Mouse (Mus musculus) embryonic facial prominence, embryonic 15.5 days (tissue): ENCODE results near the gene Slmap. TPM values are rescaled to one million over a fixed set of nuclear protein-coding genes. Genes with fewer than 3 reads are reported as not detected.
"Not testable (repeated sequence)": the region's sequence is repeated elsewhere in the genome, so short reads cannot be mapped to it uniquely, and the experiment has no call there.

Experiments
- ATAC-seq: fragments of 200-750 bp; cut with Nextera tagmentation; 2 replicates; pipeline ENCODE4 v1.8.0; 2017; ENCODE audit warnings: low read depth, moderate TSS enrichment; ENCODE audit not compliant: insufficient number of reproducible peaks, low FRiP score, low TSS enrichment
- H3K27ac ChIP-seq: fragments of 300-500 bp; sonication (generic); replicated peaks from 2 replicates; pipeline ENCODE4 v1.5.1; 2015; ENCODE audit warnings: mild to moderate bottlenecking, inconsistent platforms
- H3K27me3 ChIP-seq: fragments of 300-500 bp; sonication (generic); 2 replicates; pipeline ENCODE4 v1.6.1; 2015; ENCODE audit warnings: inconsistent platforms
- H3K36me3 ChIP-seq: fragments of 300-500 bp; sonication (generic); 2 replicates; pipeline ENCODE4 v1.6.1; 2015; ENCODE audit warnings: mild to moderate bottlenecking, inconsistent platforms
- H3K4me1 ChIP-seq: fragments of 300-500 bp; sonication (generic); 2 replicates; pipeline ENCODE4 v1.6.1; 2015; ENCODE audit warnings: inconsistent platforms
- H3K4me2 ChIP-seq: fragments of 300-500 bp; sonication (generic); replicated peaks from 2 replicates; pipeline ENCODE4 v1.6.1; 2015; ENCODE audit warnings: mild to moderate bottlenecking, inconsistent platforms
- H3K4me3 ChIP-seq: fragments of 300-500 bp; sonication (generic); replicated peaks from 2 replicates; pipeline ENCODE4 v1.5.1; 2015; ENCODE audit warnings: mild to moderate bottlenecking, inconsistent platforms
- H3K9ac ChIP-seq: fragments of 300-500 bp; sonication (generic); 2 replicates; pipeline ENCODE4 v1.6.1; 2015; ENCODE audit warnings: inconsistent platforms
- H3K9me3 ChIP-seq: fragments of 300-500 bp; sonication (generic); replicated peaks from 2 replicates; pipeline ENCODE4 v1.6.1; 2016; ENCODE audit warnings: inconsistent platforms
- WGBS: fragments of 180-500 bp; shearing (Covaris S2); methylation state at CpG from one replicate; pipeline ENCODE4 v1.1.7; 2015; 5-methylcytosine and 5-hydroxymethylcytosine counted together
- polyA plus RNA-seq: library from polyadenylated mRNA; unstranded; fragments of >200 nt; fragmentation: Nextera tagmentation; extraction: Ambion mirVana; gene quantifications from 2 replicates; pipeline ENCODE4 v1.2.1, GENCODE M21; 2015

The Slmap gene
- polyA plus RNA-seq, 1 experiment from 2014 or later: 19.5 TPM

DNA sequence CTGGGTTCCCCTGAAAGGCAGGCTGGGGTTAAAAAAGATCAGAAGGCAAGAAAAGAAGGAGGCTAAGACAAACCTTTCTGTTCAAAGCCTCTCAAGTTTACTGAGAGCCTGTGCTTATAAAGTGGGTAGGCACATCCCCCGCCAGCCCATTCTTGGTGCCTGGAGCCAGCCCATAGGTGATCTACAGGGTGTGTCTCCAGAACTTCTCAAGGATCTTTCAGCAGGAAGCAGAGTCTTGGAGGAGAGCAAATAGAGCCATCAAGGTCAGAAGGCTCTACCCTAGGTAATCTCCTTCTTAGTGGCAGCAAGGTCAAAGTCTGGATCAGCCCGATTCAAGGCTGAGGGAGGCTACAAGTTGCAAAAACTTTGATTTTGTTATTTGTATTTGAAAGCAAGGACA, 149.1 kb downstream of the Slmap start:
- ATAC-seq, H3K27me3 ChIP-seq: not testable (repeated sequence)
- WGBS: 87% methylated on average over 2 of the region's 2 CpGs

DNA sequence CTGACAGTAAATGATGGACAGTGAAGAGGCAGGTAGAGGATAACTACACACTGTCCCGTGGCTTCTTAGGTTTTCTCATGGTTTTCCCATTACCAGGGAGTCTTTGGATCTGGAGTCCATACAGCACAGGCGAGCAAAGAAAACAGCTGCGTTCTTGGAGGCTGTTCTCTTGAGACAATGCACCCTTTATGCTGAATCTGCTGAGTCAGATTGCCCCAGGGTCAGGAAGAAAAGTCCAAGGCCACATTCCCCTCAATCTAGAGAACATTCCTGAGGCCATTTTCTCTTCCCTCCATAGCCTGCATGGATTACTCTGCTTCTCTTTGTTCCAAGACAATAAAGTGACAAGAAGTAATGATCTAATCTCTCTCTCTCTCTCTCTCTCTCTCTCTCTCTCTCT, 155.7 kb downstream of the Slmap start:
- Histone ChIP-seq H3K9ac (no peak overlapping the region), H3K9me3 (no peaks in the 10 kb centered on the region), H3K4me3 (no peak overlapping the region), H3K36me3 (no peaks in the 10 kb centered on the region), H3K27ac (no peak overlapping the region), H3K4me2 (no peak overlapping the region), H3K4me1 (no peaks in the 10 kb centered on the region), H3K27me3 (no peaks in the 10 kb centered on the region)
- ATAC-seq: no peak
- WGBS: 27% methylated on average over 3 of the region's 3 CpGs

More for the DNA sequence above, 149.1 kb downstream of the Slmap start:
- H3K4me3 ChIP-seq, H3K27ac ChIP-seq, H3K4me1 ChIP-seq, H3K36me3 ChIP-seq, H3K9ac ChIP-seq, H3K4me2 ChIP-seq, H3K9me3 ChIP-seq: not testable (repeated sequence)

DNA sequence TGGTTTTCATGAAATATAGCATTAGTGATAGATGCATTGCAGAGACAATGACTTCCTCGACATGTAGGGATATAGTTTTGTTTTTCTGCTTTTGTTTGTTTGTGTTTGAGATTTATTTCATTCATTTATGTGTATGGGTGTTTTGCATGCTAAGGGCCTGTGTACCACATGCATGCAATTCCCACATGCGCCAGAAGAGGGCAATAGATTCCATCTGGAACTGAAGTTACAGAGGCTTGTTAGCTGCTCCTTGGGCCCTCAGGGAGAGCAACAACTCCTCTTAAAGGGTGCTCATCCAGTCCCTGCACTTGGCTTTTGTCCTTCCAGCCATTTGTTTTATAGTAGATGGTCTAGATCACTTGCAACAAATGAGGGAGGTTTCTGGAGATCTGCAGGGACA, 158.1 kb downstream of the Slmap start:
- WGBS: 6% methylated on average over 2 of the region's 2 CpGs
- Histone ChIP-seq H3K4me2 (no peak overlapping the region), H3K4me3 (no peak overlapping the region), H3K4me1 (no peaks in the 10 kb centered on the region), H3K27ac (no peak overlapping the region), H3K9ac (no peak overlapping the region), H3K27me3 (no peaks in the 10 kb centered on the region), H3K36me3 (no peaks in the 10 kb centered on the region), H3K9me3 (no peaks in the 10 kb centered on the region)
- ATAC-seq: no peak

Other genes starting within 250 kb of the Slmap start
- 27.8 and 28.3 TPM in 2 replicates for gene Dennd6a, start 38.9 kb upstream of the Slmap start, polyA plus RNA-seq
- 641 and 642 TPM in 2 replicates for gene Arf4, start 103.1 kb upstream of the Slmap start, polyA plus RNA-seq
- 10.1 and 10.7 TPM in 2 replicates for gene Pde12, start 135.0 kb upstream of the Slmap start, polyA plus RNA-seq
- 0.67 and 1.0 TPM in 2 replicates for gene Dnah12, start 158.3 kb upstream of the Slmap start, polyA plus RNA-seq